In genomic region chr6:90789520-90789919, GRCm38 (mm10) we compare ENCODE assay signal across 10 mouse cellular contexts.
"Had no signal": no experiment of that assay in that cellular context is flagged by ENCODE, and none has a peak within 500 bp of the region (broad histone marks: within the 10 kb centered on the region; RNA-seq: fewer than 3 reads in every experiment).

No protein-coding gene starts in this region.

- H3K4me1 ChIP-seq: kidney, embryonic 15.5 days; liver, embryonic 13.5 days had no signal

- DNase-seq: kidney, adult 2 months; kidney, postnatal 14 days; left cerebral cortex, postnatal 4 days; liver, embryonic 13.5 days; right cerebral cortex, postnatal 25 days; thymus, postnatal 4 days had no signal

- H3K4me3 ChIP-seq: kidney, embryonic 15.5 days; limb, embryonic 13.5 days; liver, embryonic 13.5 days; midbrain, embryonic 15.5 days; neural tube, embryonic 13.5 days had no signal

- ATAC-seq: midbrain, embryonic 15.5 days had no signal
